Mouse (Mus musculus): Measurements from ENCODE around the gene 4931429L15Rik.

GRCm38 (mm10) chr9:46317957-46318356 is 1.8 kb downstream of the 4931429L15Rik start:
- TF ChIP-seq CTCF (IDR thresholded peaks at IDR 0.05; ENCODE audit: low read depth, low read length) = peak; percentile 36
- TF ChIP-seq POLR2A (IDR thresholded peaks at IDR 0.05; ENCODE audit: extremely low read depth, insufficient read depth, low read length) = no peak

Measured in liver, adult 2 months (tissue).